20 mouse cellular contexts compared by ENCODE assay signal in the genomic region with DNA sequence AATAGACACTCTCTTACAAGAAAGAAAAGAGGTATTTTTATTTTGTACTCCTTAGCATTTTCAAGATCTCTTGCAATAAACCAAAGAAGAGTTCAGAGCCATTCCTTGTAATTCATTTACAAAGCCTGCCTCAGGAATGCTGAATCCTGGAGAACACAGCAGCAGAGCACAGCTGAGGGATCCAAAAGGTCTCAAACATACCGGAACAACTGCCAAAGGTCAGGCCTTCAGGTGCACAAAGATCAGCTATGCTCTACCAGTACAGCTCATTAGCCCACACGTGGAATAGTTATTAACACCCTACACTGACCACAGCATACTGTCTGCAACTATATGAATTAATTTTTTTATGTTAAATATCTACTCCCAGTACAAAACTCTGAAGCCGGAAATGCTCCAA. TPM values are rescaled to one million over a fixed set of nuclear protein-coding genes. Genes with fewer than 3 reads are reported as not detected.
DNase-seq lines count a peak whose midpoint lies in the region; ATAC-seq and TF ChIP-seq lines count a peak whose summit lies in the region.
"Had no signal": no experiment of that assay in that cellular context is flagged by ENCODE, and none has a peak within 500 bp of the region (broad histone marks: within the 10 kb centered on the region; RNA-seq: fewer than 3 reads in every experiment).

No protein-coding gene starts in this region.

- no peaks in the 10 kb centered on the region for H3K9me3 ChIP-seq in kidney, embryonic 15.5 days (replicated peaks)
- H3K9me3 ChIP-seq in kidney, embryonic 16.5 days (ENCODE audit: low read length): no peaks in the 10 kb centered on the region
- H3K9me3 ChIP-seq: embryonic facial prominence, embryonic 10.5 days; forebrain, embryonic 13.5 days; heart, embryonic 10.5 days; heart, embryonic 15.5 days; hindbrain, embryonic 13.5 days had no signal

- no peak overlapping the region for H3K4me3 ChIP-seq in kidney, adult 2 months (ENCODE audit: insufficient read depth, low read depth, low read length)
- no peak overlapping the region for H3K4me3 ChIP-seq in kidney, embryonic 15.5 days (replicated peaks)
- H3K4me3 ChIP-seq in kidney, embryonic 16.5 days (ENCODE audit: low read length): no peak overlapping the region
- H3K4me3 ChIP-seq: embryonic facial prominence, embryonic 10.5 days; forebrain, embryonic 13.5 days; heart, embryonic 10.5 days; heart, embryonic 15.5 days; hindbrain, embryonic 13.5 days had no signal

- H3K36me3 ChIP-seq in kidney, adult 2 months (ENCODE audit: control insufficient read depth, insufficient read depth, low read length): no peaks in the 10 kb centered on the region; the same call in 1 of the 2 replicates
- H3K36me3 ChIP-seq in kidney, embryonic 15.5 days: peaks cover 38% of the 10 kb centered on the region
- peaks cover 9% of the 10 kb centered on the region; the same call in 1 of the 2 replicates for H3K36me3 ChIP-seq in kidney, embryonic 16.5 days (ENCODE audit: insufficient read depth, low read length)

- 44% methylated on average over 3 of the region's 3 CpGs for WGBS in kidney, adult 2 months
- WGBS in kidney, embryonic 15.5 days: 88% methylated on average over 3 of the region's 3 CpGs
- WGBS in kidney, embryonic 16.5 days: 75% methylated on average over 3 of the region's 3 CpGs

- H3K27ac ChIP-seq in kidney, adult 2 months (ENCODE audit: insufficient read depth, low read depth, low read length): peak overlapping the region; percentile 67; the same call in 1 of the 2 replicates
- no peak overlapping the region for H3K27ac ChIP-seq in kidney, embryonic 15.5 days
- H3K27ac ChIP-seq in kidney, embryonic 16.5 days (ENCODE audit: low read length): no peak overlapping the region; the same call in 1 of the 2 replicates
- H3K27ac ChIP-seq: embryonic facial prominence, embryonic 10.5 days; forebrain, embryonic 13.5 days; heart, embryonic 10.5 days; heart, embryonic 15.5 days; hindbrain, embryonic 13.5 days had no signal

- DNase-seq in kidney, adult 2 months: peak; percentile 89
- peak; percentile 71 for DNase-seq in kidney, postnatal 14 days
- no peak for DNase-seq in urinary bladder, adult 2 months (ENCODE audit: low spot score)
- DNase-seq: adrenal gland, postnatal 14 days; cerebellum, adult 2 months; cerebellum, postnatal 10 days; gastrocnemius, postnatal 36 days; heart, adult 18-20 months; heart, postnatal 14 days had no signal

- no peaks in the 10 kb centered on the region for H3K27me3 ChIP-seq in kidney, adult 2 months (replicated peaks; ENCODE audit: control insufficient read depth, insufficient read depth, low read length)
- no peaks in the 10 kb centered on the region for H3K27me3 ChIP-seq in kidney, embryonic 15.5 days
- H3K27me3 ChIP-seq in kidney, embryonic 16.5 days (ENCODE audit: insufficient read depth, low read length): no peaks in the 10 kb centered on the region
- H3K27me3 ChIP-seq: CH12.LX; forebrain, embryonic 13.5 days; heart, embryonic 15.5 days; hindbrain, embryonic 13.5 days; Patski had no signal

- no peak overlapping the region for H3K9ac ChIP-seq in kidney, embryonic 15.5 days
- no peak overlapping the region for H3K9ac ChIP-seq in kidney, embryonic 16.5 days (replicated peaks; ENCODE audit: low read length)
- H3K9ac ChIP-seq: forebrain, embryonic 13.5 days; heart, embryonic 15.5 days; hindbrain, embryonic 13.5 days had no signal

- peaks cover 24% of the 10 kb centered on the region for H3K4me1 ChIP-seq in kidney, adult 2 months (ENCODE audit: control insufficient read depth, insufficient read depth, low read length)
- no peaks in the 10 kb centered on the region for H3K4me1 ChIP-seq in kidney, embryonic 15.5 days
- peaks cover 3% of the 10 kb centered on the region; the same call in 1 of the 2 replicates for H3K4me1 ChIP-seq in kidney, embryonic 16.5 days (ENCODE audit: insufficient read depth, low read length)
- H3K4me1 ChIP-seq: embryonic facial prominence, embryonic 10.5 days; forebrain, embryonic 13.5 days; heart, embryonic 10.5 days; heart, embryonic 15.5 days; hindbrain, embryonic 13.5 days had no signal

- no peak for TF ChIP-seq POLR2A in kidney, adult 2 months (IDR thresholded peaks at IDR 0.05; ENCODE audit: low read depth, low read length)

- ATAC-seq in kidney, embryonic 15.5 days (replicated peaks; ENCODE audit: low FRiP score): no peak
- ATAC-seq in kidney, embryonic 16.5 days (ENCODE audit: low FRiP score, low TSS enrichment): peak; percentile 72; the same call in 1 of the 2 replicates
- ATAC-seq in cerebellum, adult (ENCODE audit: insufficient number of reproducible peaks, low FRiP score, low TSS enrichment): no peak
- ATAC-seq: activated CD4-positive, CD25-positive, alpha-beta regulatory T cell, adult 4 months; forebrain, embryonic 13.5 days; Patski had no signal

- TF ChIP-seq CTCF in kidney, adult 2 months (conservative IDR thresholded peaks at IDR 0.05; ENCODE audit: insufficient read depth, insufficient read length, low read depth, low read length): no peak

- no peak overlapping the region for H3K4me2 ChIP-seq in kidney, embryonic 15.5 days
- H3K4me2 ChIP-seq in kidney, embryonic 16.5 days (replicated peaks; ENCODE audit: low read depth, low read length): no peak overlapping the region
- H3K4me2 ChIP-seq: forebrain, embryonic 13.5 days; heart, embryonic 15.5 days; hindbrain, embryonic 13.5 days had no signal

RNA-seq across cellular contexts. Expression of a gene that starts 44.7 kb away (rescaled TPM):
- polyA plus RNA-seq in kidney, adult 2 months (2012; rRNA removed): 10.1 and 13.9 TPM in 2 replicates
- 11.3 TPM in 2 replicates for polyA plus RNA-seq in kidney, embryonic 15.5 days (2015; fragmentation: Nextera tagmentation; extraction: Ambion mirVana)
- polyA plus RNA-seq in kidney, embryonic 16.5 days (2015; fragmentation: Nextera tagmentation; extraction: Ambion mirVana): 9.7 and 11.6 TPM in 2 replicates
- 12.1 and 18.0 TPM in 2 replicates for polyA plus RNA-seq in urinary bladder, adult 2 months (2012; rRNA removed)
